Mouse (Mus musculus) central nervous system, embryonic 11.5 days (tissue): ENCODE results near the gene Ptprf. TPM values are rescaled to one million over a fixed set of nuclear protein-coding genes. Genes with fewer than 3 reads are reported as not detected.

Source experiments
- polyA plus RNA-seq: library from polyadenylated mRNA; depleted of rRNA; stranded (reverse); fragments of >200 nt; gene quantifications from 2 replicates; pipeline ENCODE4 v1.2.3, GENCODE M21; 2012; rRNA removed

The Ptprf gene
- polyA plus RNA-seq: 72.6 and 95.1 TPM in 2 replicates

DNA sequence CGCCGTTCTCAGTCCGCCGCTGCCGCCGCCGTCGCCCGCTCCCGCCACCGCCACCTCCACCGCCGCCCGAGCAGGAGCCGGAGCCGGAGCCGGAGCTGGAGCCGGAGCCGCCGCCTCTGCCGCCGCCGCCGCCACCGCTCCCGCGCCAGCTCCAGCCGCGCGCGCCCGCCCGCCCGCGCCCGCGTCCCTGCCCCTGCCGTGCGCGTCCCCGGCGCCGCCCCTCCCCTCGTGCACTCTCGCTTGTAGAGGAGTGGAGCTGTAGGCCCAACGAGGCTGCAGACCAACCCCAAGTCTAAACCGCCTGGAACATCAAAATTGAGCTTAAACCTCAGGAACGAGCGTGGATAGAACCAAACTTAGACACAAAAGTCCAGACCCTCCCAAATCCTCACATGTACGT is at the start of gene Ptprf:
Gene Ptprf (minus strand): TSS at position 175 of the 400 bp plus-strand sequence.

DNA sequence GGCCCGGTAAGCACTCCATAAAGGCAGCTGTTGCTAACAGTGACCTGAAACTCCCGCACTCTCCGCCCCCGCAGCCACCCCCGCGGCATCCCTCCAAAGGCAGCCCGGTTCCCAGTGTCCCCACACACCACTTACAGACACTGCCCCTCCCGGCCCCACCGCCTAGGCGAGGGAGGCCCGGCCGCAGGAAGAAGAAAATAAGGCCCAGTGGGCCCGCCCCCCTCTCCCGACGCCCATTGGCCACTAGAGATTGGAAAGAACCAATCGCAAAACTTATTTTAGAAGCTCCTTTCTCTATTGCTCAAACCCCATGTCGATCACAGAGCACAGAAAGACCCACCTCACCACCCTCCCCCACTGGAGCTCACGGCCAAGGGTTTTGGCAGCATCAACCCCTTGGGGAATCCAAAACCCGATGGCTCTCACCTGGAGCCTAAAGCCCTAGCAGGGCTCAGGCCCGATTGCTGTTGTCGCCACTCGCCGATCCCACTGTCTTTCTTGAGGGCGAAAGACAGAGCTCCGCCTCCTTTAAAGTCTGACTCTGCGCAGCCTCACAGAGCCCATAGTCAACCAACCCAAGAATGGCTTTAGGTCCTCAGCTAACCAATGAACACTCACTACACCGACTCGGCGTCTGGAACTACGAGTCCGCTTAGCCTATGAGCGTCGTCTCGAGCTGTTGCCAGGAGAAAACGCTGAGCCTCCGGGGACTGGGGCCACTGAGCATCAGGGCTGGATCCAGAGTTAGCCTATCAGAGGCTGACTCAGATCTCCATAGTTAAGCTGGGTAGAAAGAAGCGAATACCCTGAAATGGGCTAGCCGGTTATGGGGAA is 111.5 kb downstream of the Ptprf start, which contains the start of gene Kdm4a:
Gene Kdm4a (minus strand): TSS at position 577 of the 834 bp plus-strand sequence.

Other genes starting within 250 kb of the Ptprf start
- gene St3gal3, start 156.5 kb downstream of the Ptprf start, polyA plus RNA-seq: 14.0 and 19.6 TPM in 2 replicates
- 97.6 and 113 TPM in 2 replicates for gene Kdm4a, start 111.4 kb downstream of the Ptprf start, polyA plus RNA-seq
- 34.0 and 37.1 TPM in 2 replicates for gene Szt2, start 117.9 kb upstream of the Ptprf start, polyA plus RNA-seq
- gene Med8, start 117.9 kb upstream of the Ptprf start, polyA plus RNA-seq: 112 and 113 TPM in 2 replicates
- gene Elovl1, start 136.7 kb upstream of the Ptprf start, polyA plus RNA-seq: 27.5 and 54.4 TPM in 2 replicates
- gene Cdc20, start 145.9 kb upstream of the Ptprf start, polyA plus RNA-seq: 187 and 193 TPM in 2 replicates
- 1.3 and 1.7 TPM in 2 replicates for gene Mpl, start 166.1 kb upstream of the Ptprf start, polyA plus RNA-seq
- 18.1 and 21.1 TPM in 2 replicates for gene Tie1, start 198.7 kb upstream of the Ptprf start, polyA plus RNA-seq
- 0.68 and 0.78 TPM in 2 replicates for gene 2610528J11Rik, start 235.6 kb upstream of the Ptprf start, polyA plus RNA-seq